Mouse (Mus musculus) MEL (cell line): ENCODE data around the gene Hira. TPM values are rescaled to one million over a fixed set of nuclear protein-coding genes. Genes with fewer than 3 reads are reported as not detected.
"Not testable (repeated sequence)": the region's sequence is repeated elsewhere in the genome, so short reads cannot be mapped to it uniquely, and the experiment has no call there.

Source experiments
- DNase-seq: peaks from one replicate; pipeline ENCODE4 v3.0.0; 2011; ENCODE audit warnings: low read depth, low spot score
- H3K27ac ChIP-seq: 2 replicates; pipeline ENCODE4 v1.5.1; 2012; ENCODE audit warnings: low read depth, mild to moderate bottlenecking, control low read depth, low read length, moderate library complexity; ENCODE audit not compliant: control insufficient read depth
- H3K27me3 ChIP-seq, 2 experiments: fragments of 150-350 bp in 1 of 2; sonication (generic) in 1 of 2; 2 replicates each; pipeline ENCODE4 v1.6.1; 2012; ENCODE audit warnings: low read length in 2 of 2, mild to moderate bottlenecking in 2 of 2, improper control_type of control experiment in 1 of 2, moderate library complexity in 1 of 2; ENCODE audit not compliant: insufficient read depth in 2 of 2, control insufficient read depth in 1 of 2
- H3K36me3 ChIP-seq, 2 experiments: 2 replicates each; pipeline ENCODE4 v1.6.1; 2012 to 2014; ENCODE audit warnings: low read length in 2 of 2, improper control_type of control experiment in 1 of 2, inconsistent platforms in 1 of 2, mild to moderate bottlenecking in 1 of 2; ENCODE audit not compliant: insufficient read depth in 2 of 2, control insufficient read depth in 1 of 2
- H3K4me1 ChIP-seq, 2 experiments: fragments of 150-350 bp in 1 of 2; sonication (generic) in 1 of 2; 2 replicates each; pipeline ENCODE4 v1.6.1; 2012; ENCODE audit warnings: low read length in 2 of 2, improper control_type of control experiment in 1 of 2, mild to moderate bottlenecking in 1 of 2; ENCODE audit not compliant: insufficient read depth in 2 of 2, control insufficient read depth in 1 of 2
- H3K4me3 ChIP-seq, 2 experiments: fragments of 150-350 bp in 1 of 2; sonication (generic) in 1 of 2; 2 replicates each; pipeline ENCODE4 v1.5.1; 2012; ENCODE audit warnings: low read depth in 2 of 2, low read length in 2 of 2, mild to moderate bottlenecking in 2 of 2, moderate library complexity in 2 of 2, control low read depth in 1 of 2, improper control_type of control experiment in 1 of 2; ENCODE audit not compliant: control insufficient read depth in 1 of 2, insufficient read depth in 1 of 2
- H3K79me2 ChIP-seq: 2 replicates; pipeline ENCODE4 v1.6.1; 2012; ENCODE audit warnings: mild to moderate bottlenecking, low read length, moderate library complexity; ENCODE audit not compliant: control insufficient read depth, poor library complexity, insufficient read depth
- H3K9ac ChIP-seq: 2 replicates; pipeline ENCODE4 v1.6.1; 2012; ENCODE audit warnings: low read depth, mild to moderate bottlenecking, control low read depth, low read length, moderate library complexity; ENCODE audit not compliant: control insufficient read depth, poor library complexity, severe bottlenecking
- H3K9me3 ChIP-seq: fragments of 150-350 bp; sonication (generic); replicated peaks from 2 replicates; pipeline ENCODE4 v1.6.1; 2012; ENCODE audit warnings: mild to moderate bottlenecking, low read length, improper control_type of control experiment, moderate library complexity; ENCODE audit not compliant: insufficient read depth
- CTCF ChIP-seq, 3 experiments: IDR thresholded peaks in 2 of 3; conservative IDR thresholded peaks in 1 of 3; 2 replicates each; pipeline ENCODE4 v1.5.1; 2011 to 2012; ENCODE audit warnings: low read length in 3 of 3, low read depth in 2 of 3, mild to moderate bottlenecking in 2 of 3, improper control_type of control experiment in 1 of 3, inconsistent platforms in 1 of 3, mixed read lengths in 1 of 3, moderate library complexity in 1 of 3; ENCODE audit not compliant: control insufficient read depth in 1 of 3, insufficient read depth in 1 of 3, poor library complexity in 1 of 3, severe bottlenecking in 1 of 3
- ETS1 ChIP-seq: IDR thresholded peaks from 2 replicates; pipeline ENCODE4 v1.6.1; 2012; ENCODE audit warnings: low read depth, mild to moderate bottlenecking, inconsistent platforms, low read length, improper control_type of control experiment, moderate library complexity
- GABPA ChIP-seq: IDR thresholded peaks from 2 replicates; pipeline ENCODE4 v1.6.1; 2012; ENCODE audit warnings: low read depth, mild to moderate bottlenecking, inconsistent platforms, low read length, improper control_type of control experiment, moderate library complexity
- HCFC1 ChIP-seq: IDR thresholded peaks from 2 replicates; pipeline ENCODE4 v1.6.1; 2012; ENCODE audit warnings: low read depth, mild to moderate bottlenecking, inconsistent platforms, low read length, improper control_type of control experiment, moderate library complexity
- NELFE ChIP-seq: IDR thresholded peaks from 2 replicates; pipeline ENCODE4 v1.6.1; 2011; ENCODE audit warnings: low read depth, low read length, improper control_type of control experiment
- RAD21 ChIP-seq: IDR thresholded peaks from 2 replicates; pipeline ENCODE4 v1.6.1; 2011; ENCODE audit warnings: mild to moderate bottlenecking, low read depth, low read length, improper control_type of control experiment
- SMC3 ChIP-seq: IDR thresholded peaks from 2 replicates; pipeline ENCODE4 v1.6.1; 2011; ENCODE audit warnings: low read depth, low read length, improper control_type of control experiment
- TBP ChIP-seq: IDR thresholded peaks from 2 replicates; pipeline ENCODE4 v1.8.0; 2011; ENCODE audit warnings: low read depth, low read length, improper control_type of control experiment
- USF1 ChIP-seq: IDR thresholded peaks from 2 replicates; pipeline ENCODE4 v1.6.1; 2014; ENCODE audit warnings: low read depth, mild to moderate bottlenecking, inconsistent platforms, low read length, improper control_type of control experiment, moderate library complexity
- ZC3H11A ChIP-seq: IDR thresholded peaks from 2 replicates; pipeline ENCODE4 v1.6.1; 2012; ENCODE audit warnings: low read depth, mild to moderate bottlenecking, inconsistent platforms, low read length, improper control_type of control experiment
- polyA plus RNA-seq, 2 experiments: library from polyadenylated mRNA; stranded (reverse) in 1 of 2; unstranded in 1 of 2; fragments of >175 nt in 1 of 2; fragments of >200 nt in 1 of 2; gene quantifications; 2 replicates each; pipeline versions ENCODE4 v1.2.1 to v1.2.4; 2012; ENCODE audit warnings: low replicate concordance in 2 of 2, low read depth in 1 of 2; ENCODE audit not compliant: insufficient read length in 2 of 2, insufficient read depth in 1 of 2, missing spikeins in 1 of 2
- total RNA-seq: library from RNA; depleted of rRNA; stranded (reverse); fragments of 300-350 nt; gene quantifications from 2 replicates; pipeline ENCODE4 v1.2.3, GENCODE M21; 2012

The Hira gene
- total and polyA plus RNA-seq, 3 experiments = 40.9 to 203 TPM; not detected in 1

DNA sequence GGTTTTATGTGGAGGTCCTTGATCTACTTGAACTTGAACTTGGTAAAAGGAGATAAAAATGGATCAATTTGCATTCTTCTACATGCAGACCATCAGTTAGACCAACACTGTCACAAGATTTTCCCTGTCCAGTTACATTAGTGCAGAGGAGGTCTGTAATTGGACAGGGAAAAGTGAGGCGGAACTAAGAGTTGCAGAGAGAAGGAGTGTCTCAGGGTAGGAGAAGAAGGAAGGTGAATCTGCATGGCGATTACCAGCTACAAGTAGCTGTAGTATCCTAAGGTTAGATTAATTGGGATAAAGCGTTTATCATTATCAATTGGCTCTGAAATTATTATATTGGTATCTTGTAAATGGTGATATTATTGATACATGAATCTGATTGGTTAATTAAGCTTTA is 109.5 kb downstream of the Hira start:
- no peak overlapping the region for H3K4me3 ChIP-seq
- DNase-seq = no peak
- no peaks in the 10 kb centered on the region for H3K9me3 ChIP-seq
- H3K79me2 ChIP-seq = no peaks in the 10 kb centered on the region
- H3K27ac ChIP-seq = no peak overlapping the region
- no peaks in the 10 kb centered on the region for H3K36me3 ChIP-seq
- TF ChIP-seq NELFE = no peak
- TF ChIP-seq ZC3H11A = no peak
- TF ChIP-seq HCFC1 = no peak
- no peak for TF ChIP-seq USF1
- no peak for TF ChIP-seq ETS1
- TF ChIP-seq, all 39 proteins: peak for 0
- no peak overlapping the region for H3K9ac ChIP-seq
- H3K4me1 ChIP-seq = no peaks in the 10 kb centered on the region
- H3K27me3 ChIP-seq = peaks cover 0 to 17% of the 10 kb centered on the region in 2 experiments; a peak in 2 of 4 replicates

DNA sequence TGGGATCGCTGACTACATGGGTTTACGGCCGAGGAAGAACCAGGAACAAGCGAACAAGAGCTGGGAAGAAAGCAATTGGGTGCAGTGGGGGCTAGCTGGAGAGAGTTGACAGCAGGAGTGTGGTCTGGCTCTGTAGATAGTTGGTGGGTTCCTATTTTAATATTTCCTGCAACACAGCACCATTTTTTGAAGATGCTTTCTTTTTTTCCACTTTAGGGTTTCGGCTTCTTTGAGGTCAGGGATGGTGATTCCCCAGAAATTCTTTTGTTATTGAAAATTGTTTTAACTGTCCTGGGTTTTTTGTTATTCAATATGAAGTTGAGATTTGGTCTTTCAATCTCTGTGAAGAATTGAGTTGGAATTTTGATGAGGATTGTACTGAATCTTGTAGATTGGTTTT is 110.0 kb downstream of the Hira start:
- H3K9me3 ChIP-seq = no peaks in the 10 kb centered on the region
- no peak overlapping the region for H3K4me3 ChIP-seq
- DNase-seq = no peak
- peaks cover 0 to 17% of the 10 kb centered on the region in 2 experiments; a peak in 2 of 4 replicates for H3K27me3 ChIP-seq
- H3K4me1 ChIP-seq = no peaks in the 10 kb centered on the region
- TF ChIP-seq GABPA = no peak
- TF ChIP-seq TBP = no peak
- H3K36me3 ChIP-seq = no peaks in the 10 kb centered on the region
- no peaks in the 10 kb centered on the region for H3K79me2 ChIP-seq
- no peak overlapping the region for H3K9ac ChIP-seq
- no peak overlapping the region for H3K27ac ChIP-seq

DNA sequence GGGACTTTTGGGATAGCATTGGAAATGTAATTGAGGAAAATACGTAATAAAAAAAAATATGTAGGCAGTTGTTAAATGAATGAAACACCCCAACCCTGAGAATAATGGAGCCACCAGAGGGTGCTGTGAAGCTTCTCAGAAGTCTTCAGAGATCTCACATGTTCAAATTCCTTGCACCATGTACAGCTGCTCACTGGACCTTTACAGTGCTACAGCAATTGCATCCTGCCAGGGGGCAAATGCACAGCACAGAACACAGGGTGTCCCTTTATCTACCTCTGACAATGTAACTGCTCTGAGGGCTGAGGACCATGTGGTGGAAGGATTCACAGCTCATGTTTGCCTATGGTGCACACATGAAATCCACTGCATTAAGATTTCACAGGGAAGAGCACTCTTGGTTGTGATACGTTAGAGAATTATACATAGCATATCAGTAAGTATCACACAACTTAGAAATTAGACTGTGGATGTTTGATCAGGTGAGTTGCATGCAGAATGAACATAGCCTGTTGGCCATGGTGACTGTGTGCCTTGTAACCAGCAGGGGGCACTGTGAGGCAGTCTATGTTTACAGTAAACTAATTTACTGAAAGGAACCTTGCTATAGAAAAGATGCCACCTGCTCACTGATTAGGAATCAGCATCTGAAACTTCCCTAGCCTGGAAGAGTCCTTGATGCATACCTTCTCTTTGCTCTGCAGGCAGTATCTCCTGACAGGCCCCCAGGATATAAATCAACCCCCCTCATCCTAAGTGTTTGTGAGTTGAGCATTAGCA is 126.0 kb downstream of the Hira start:
- peak; percentile 39 for DNase-seq
- H3K9me3 ChIP-seq, H3K79me2 ChIP-seq, H3K4me1 ChIP-seq, H3K4me3 ChIP-seq, H3K27ac ChIP-seq, H3K36me3 ChIP-seq, H3K27me3 ChIP-seq, H3K9ac ChIP-seq: not testable (repeated sequence)
- TF ChIP-seq SMC3 (peak; percentile 59), RAD21 (peak; percentile 58), ZC3H11A (peak; percentile 32; the same call in 1 of the 2 replicates), CTCF (IDR thresholded peaks at IDR 0.05 in 2 of 3, conservative IDR thresholded peaks at IDR 0.05 in 1 of 3; ENCODE audit: control insufficient read depth in 1 of 3, insufficient read depth in 1 of 3, low read depth in 2 of 3, low read length in 3 of 3, poor library complexity in 1 of 3, severe bottlenecking in 1 of 3) (peak; percentile 65 to 72 (median 69))
